Mouse (Mus musculus): Measurements from ENCODE around the gene Slc43a2.
A peak's percentile ranks its signal among the peaks of the same experiment; 100 is the strongest.
"Not testable (repeated sequence)": the region's sequence is repeated elsewhere in the genome, so short reads cannot be mapped to it uniquely, and the experiment has no call there.

Gene Slc43a2

GRCm38 (mm10) chr11:75599802-75600201 is 68.3 kb downstream of the Slc43a2 start:
- DNase-seq (ENCODE audit: low read depth, low spot score), result not testable (repeated sequence)

- no peak for DNase-seq (ENCODE audit: low read depth, low spot score)
Measured at GRCm38 (mm10) chr11:75604826-75605225, 73.3 kb downstream of the Slc43a2 start.

- DNase-seq (ENCODE audit: low read depth, low spot score), result no peak
Measured at GRCm38 (mm10) chr11:75605318-75605717, 73.8 kb downstream of the Slc43a2 start.

GRCm38 (mm10) chr11:75608776-75609175 is 77.3 kb downstream of the Slc43a2 start:
- no peak for DNase-seq (ENCODE audit: low read depth, low spot score)

GRCm38 (mm10) chr11:75610021-75610420 is 78.5 kb downstream of the Slc43a2 start:
- DNase-seq (ENCODE audit: low read depth, low spot score), result no peak

- no peak for DNase-seq (ENCODE audit: low read depth, low spot score)
Measured at GRCm38 (mm10) chr11:75614769-75615168, 83.3 kb downstream of the Slc43a2 start.

- no peak for DNase-seq (ENCODE audit: low read depth, low spot score)
Measured at GRCm38 (mm10) chr11:75615556-75615955, 84.1 kb downstream of the Slc43a2 start.

GRCm38 (mm10) chr11:75619133-75619532 is 87.6 kb downstream of the Slc43a2 start:
- DNase-seq (ENCODE audit: low read depth, low spot score), result no peak

GRCm38 (mm10) chr11:75620136-75620780 is 88.8 kb downstream of the Slc43a2 start:
- DNase-seq (ENCODE audit: low read depth, low spot score), result peak; percentile 91

GRCm38 (mm10) chr11:75621426-75621825 is 89.9 kb downstream of the Slc43a2 start:
- DNase-seq (ENCODE audit: low read depth, low spot score), result peak; percentile 29

- DNase-seq (ENCODE audit: low read depth, low spot score), result no peak
Measured at GRCm38 (mm10) chr11:75622588-75623329, 91.3 kb downstream of the Slc43a2 start.

GRCm38 (mm10) chr11:75624102-75624554 is 92.6 kb downstream of the Slc43a2 start:
- DNase-seq (ENCODE audit: low read depth, low spot score), result no peak

GRCm38 (mm10) chr11:75625820-75626219 is 94.3 kb downstream of the Slc43a2 start:
- peak; percentile 78 for DNase-seq (ENCODE audit: low read depth, low spot score)
